Mouse (Mus musculus): Measurements from ENCODE around the gene Pald1.
A peak's percentile ranks its signal among the peaks of the same experiment; 100 is the strongest.

Pald1 gene

DNA sequence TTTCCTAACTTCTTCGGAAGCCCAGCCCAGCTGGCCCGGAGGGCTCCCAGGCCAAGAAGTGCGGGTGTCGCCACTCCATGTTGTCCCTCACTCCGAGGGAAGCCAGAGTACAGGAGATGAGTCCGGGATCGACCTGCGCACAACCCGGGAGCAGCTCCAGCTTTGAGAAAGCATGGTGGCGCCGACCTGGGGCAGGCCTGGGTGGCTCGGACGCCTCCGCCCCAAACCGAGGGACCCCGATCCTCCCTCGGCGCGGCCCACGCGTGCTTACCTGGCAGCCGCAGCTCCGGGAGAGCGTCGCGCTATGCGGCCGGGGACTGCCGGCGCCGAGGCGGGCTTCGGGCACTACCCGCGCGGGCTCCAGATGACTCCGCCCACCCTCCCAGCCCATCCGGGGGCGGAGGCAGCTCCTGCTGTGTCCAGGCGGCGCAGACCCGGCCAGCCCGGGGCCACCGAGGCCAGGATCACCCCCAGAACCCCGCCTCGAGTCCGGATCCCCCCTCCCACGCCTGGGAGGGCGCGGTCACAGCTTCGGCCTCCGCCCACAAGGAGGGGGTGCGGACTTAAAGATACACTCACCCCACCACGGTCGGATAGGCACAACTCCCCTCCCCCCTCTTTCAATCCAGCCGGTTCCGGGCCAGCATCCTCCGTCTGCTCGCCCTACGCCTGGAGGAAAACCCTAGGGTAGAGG, at the start of gene Pald1:
Gene Pald1, minus strand, starts transcription at position 510 of the 694 bp plus-strand sequence.
- DNase-seq (ENCODE audit: low spot score): peak; percentile 69

- DNase-seq (ENCODE audit: low spot score): no peak
Measured at GRCm38 (mm10) chr10:61431375-61431774, 48.0 kb upstream of the Pald1 start.

DNA sequence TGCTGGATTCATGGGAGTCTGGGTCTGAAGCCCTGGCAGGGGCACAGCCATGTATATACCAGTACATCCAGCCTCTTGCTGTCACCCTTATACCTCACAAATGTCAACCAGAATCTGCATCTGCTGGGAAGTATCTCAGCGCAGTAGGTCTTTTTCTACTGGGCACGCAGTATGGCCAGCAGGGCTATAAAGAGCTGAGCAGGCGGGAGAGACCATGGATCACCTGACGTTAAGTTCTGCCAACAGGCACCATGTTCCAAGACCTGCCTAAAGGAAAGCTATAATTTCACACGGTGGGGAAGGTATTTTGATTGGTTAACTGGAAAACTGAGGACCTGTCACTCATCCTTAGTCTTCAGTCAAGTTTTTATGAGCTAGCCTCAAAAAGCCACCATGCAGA, 45.7 kb upstream of the Pald1 start:
- no peak for DNase-seq (ENCODE audit: low spot score)

GRCm38 (mm10) chr10:61428416-61428815, 45.1 kb upstream of the Pald1 start:
- no peak for DNase-seq (ENCODE audit: low spot score)

DNA sequence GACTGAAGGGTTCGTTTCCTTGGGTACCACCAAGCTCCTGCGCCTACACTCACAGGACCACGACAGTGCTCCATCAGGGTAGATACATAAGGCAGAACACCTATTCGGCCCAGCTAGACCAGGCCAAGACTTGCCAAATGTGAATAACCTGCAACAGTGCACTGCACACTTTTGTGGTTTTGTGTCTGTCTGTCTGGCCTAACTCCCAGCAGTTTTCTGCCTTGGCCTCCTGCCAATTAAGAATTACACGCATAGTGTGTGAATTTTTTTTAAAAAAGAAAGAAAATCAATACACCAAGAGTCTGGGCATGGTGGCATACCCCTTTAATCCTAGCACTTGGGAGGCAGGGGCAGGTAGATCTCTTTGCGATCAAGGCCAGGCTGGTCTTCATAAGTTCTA, 44.6 kb upstream of the Pald1 start:
- DNase-seq (ENCODE audit: low spot score): no peak

DNA sequence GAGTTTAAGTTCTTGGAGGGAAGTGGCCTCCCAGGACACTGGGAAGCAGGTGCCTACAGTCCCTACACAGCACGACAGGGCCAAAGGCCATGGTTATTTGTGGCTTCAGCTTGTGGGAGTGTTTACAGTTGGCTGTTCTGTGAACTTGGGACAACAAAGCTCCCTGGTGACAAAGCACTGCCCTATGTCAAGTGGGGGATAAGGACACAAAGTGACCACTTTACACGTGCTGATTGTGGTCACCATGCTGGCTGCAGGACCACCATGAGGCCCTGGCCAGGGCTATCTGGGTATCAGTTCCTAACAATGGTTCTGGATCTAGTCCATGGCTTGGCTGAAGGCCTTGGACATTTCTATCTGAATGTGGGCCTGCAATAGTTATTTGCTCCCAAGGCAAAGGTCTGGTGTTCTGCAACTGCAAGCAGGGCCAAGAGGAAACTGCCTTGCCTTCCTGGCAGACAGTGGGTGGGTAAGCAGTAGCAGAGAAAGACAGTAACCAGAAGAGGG, 43.0 kb upstream of the Pald1 start:
- DNase-seq (ENCODE audit: low spot score): no peak

- DNase-seq (ENCODE audit: low spot score): no peak
Measured at GRCm38 (mm10) chr10:61425047-61425446, 41.7 kb upstream of the Pald1 start.

DNA sequence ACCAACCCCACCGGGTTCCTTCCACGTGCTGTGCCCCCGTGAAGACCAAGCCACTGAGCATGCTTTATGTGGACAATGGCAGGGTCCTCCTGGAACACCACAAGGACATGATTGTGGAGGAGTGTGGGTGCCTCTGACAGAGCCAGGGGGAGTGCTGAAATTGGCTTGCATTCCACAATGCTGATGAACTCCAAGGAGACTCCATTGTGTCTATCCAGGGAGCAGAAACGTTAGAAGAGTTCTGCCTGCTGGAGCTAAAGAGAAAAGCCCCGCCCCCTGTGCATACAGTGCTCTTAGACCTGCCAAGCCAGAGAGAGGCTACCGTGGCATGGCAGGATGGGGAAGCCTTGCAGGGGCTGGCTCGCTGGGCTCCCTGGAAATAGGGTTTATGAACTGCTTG, 41.2 kb upstream of the Pald1 start:
- no peak for DNase-seq (ENCODE audit: low spot score)

DNA sequence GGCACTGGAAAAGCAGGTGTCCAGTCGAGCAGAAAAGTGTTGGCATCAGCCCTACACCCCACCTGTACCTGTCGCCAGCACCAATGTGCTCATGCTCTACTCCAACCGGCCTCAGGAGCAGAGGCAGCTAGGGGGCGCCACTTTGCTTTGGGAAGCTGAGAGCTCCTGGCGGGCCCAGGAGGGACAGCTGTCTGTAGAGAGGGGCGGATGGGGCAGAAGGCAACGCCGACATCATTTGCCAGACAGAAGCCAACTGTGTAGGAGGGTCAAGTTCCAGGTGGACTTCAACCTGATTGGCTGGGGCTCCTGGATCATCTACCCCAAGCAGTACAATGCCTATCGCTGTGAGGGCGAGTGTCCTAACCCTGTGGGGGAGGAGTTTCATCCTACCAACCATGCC, 40.0 kb upstream of the Pald1 start:
- DNase-seq (ENCODE audit: low spot score): peak; percentile 62

GRCm38 (mm10) chr10:61422861-61423260, 39.5 kb upstream of the Pald1 start:
- DNase-seq (ENCODE audit: low spot score): no peak

- DNase-seq (ENCODE audit: low spot score): no peak
Measured at GRCm38 (mm10) chr10:61420011-61420410, 36.7 kb upstream of the Pald1 start.

- no peak for DNase-seq (ENCODE audit: low spot score)
Measured at GRCm38 (mm10) chr10:61419146-61419545, 35.8 kb upstream of the Pald1 start.

DNA sequence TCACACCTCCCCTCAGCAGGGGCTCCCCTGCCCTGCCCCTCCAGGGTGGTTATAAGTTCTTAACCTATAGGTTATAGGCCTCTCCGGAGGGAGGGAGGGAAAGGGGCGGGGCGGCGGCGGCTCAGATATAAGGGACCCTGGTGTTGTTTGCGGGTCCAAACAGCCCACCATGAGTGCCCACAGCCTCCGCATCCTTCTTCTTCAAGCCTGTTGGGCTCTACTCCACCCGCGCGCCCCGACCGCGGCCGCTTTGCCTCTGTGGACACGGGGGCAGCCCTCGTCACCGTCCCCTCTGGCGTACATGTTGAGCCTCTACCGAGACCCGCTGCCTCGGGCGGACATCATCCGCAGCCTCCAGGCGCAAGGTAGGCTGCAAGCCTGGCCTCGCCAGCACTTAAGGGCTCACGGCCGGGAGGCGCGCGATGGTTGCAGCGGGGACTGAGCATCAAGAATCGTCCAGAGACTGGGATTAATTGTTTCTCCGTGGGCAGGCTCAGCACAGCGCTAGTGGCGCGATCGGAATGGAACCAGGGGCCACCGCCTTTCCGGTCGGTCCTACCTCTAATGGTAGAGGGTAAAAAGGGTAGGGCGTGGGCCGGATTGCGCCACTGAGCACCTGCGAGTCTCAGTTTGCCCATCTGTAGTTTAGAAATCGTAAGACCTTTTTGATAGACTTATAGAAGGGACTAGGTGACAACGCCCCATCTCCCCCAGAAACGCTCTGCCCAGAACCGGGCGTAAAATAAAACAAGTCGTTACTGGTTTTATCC, 35.0 kb upstream of the Pald1 start:
- no peak for DNase-seq (ENCODE audit: low spot score)

- DNase-seq (ENCODE audit: low spot score): no peak
Measured at GRCm38 (mm10) chr10:61417672-61418071, 34.3 kb upstream of the Pald1 start, which contains the start of gene Nodal. Nodal (plus strand) TSS chr10:61417972.

GRCm38 (mm10) chr10:61417046-61417445, 33.7 kb upstream of the Pald1 start:
- no peak for DNase-seq (ENCODE audit: low spot score)

GRCm38 (mm10) chr10:61416561-61416960, 33.2 kb upstream of the Pald1 start:
- no peak for DNase-seq (ENCODE audit: low spot score)

DNA sequence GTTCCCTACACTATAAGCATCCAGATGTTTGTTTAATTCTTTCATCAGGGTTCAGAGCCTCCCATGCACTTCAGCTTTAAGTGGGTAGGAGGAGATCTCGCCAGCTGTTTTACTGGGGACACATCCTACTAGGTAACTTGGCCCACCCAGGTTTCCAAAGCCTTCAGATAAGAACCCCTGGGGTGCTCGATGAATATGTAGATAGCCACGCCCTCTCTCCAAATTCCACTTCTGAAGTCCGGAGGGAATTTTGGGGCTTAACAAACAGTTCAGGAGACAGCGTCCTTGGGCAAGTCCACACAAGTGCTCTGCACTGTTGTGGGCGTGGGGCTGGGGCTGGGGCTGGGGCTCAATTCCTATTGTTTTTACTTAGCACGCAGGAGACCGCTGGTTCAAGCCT, 32.6 kb upstream of the Pald1 start:
- DNase-seq (ENCODE audit: low spot score): no peak

- DNase-seq (ENCODE audit: low spot score): no peak
Measured at GRCm38 (mm10) chr10:61415240-61415639, 31.9 kb upstream of the Pald1 start.

- DNase-seq (ENCODE audit: low spot score): no peak
Measured at GRCm38 (mm10) chr10:61412910-61413625, 29.7 kb upstream of the Pald1 start.

DNA sequence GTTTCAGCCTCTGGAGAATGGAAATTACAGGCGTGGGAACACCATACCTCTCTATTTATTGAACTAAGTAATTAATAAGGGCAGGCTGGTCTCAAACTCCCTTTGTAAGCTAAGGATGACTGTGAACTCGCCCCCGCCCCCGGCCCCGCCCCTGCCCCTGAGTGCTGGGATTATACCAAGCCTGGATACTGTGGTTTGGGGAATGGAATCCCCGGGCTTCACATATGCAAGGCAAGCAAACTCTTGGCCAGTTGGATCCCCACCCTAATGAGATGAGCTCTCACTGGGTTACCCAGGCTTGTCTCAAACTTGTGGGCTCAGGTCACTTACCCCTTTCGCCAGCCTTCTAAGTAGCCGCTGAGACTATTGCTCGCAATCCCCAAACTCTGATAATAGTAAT, 26.9 kb upstream of the Pald1 start:
- no peak for DNase-seq (ENCODE audit: low spot score)

DNA sequence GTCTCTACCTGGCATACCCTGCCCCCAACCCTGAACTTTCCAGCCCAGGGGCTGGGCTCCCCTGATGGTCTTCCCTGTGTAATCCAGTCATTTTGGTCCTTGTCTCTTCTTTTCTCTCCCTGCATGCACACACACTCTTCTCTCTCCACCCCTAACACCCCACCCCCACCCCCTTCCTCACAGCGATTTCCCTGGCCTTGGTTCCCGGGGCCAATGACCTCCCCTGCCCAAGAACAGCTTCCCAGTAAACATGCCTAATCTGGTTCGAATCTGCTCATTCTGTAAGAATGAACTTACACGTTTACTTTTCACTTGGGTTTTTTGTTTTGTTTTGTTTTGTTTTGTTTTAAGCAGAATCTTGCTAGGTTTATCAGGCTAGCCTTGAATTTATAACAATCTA, 26.4 kb upstream of the Pald1 start:
- DNase-seq (ENCODE audit: low spot score): no peak

GRCm38 (mm10) chr10:61405958-61406357, 22.6 kb upstream of the Pald1 start:
- no peak for DNase-seq (ENCODE audit: low spot score)

DNA sequence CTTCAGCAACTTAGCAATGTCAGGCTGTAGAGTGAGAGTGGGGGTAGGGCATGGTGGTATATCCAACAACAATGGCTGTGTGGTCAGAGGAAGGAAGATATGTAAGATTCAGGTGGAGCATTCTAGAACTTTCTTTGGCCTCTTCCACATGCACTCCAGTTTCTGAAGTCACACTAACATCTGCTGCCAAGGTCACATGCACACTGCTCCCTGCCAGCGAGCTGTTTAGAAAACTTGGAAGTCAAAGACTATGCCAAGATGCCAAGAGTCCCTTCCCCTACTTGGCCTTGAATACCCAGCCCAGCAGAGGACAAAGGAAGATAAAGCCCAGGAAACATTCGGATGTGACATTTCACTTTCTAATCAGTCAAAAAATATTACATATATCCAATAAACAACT, 19.6 kb upstream of the Pald1 start:
- no peak for DNase-seq (ENCODE audit: low spot score)

Data from urinary bladder, postnatal 14 days (tissue).